Mouse (Mus musculus): ENCODE measurements at regions not wholly inside any gene's neighbourhood (a gene's known extent, or its start where the extent isn't known, plus 50 kb on each side); places are given as distances from the start of the nearest gene placed in this dataset.
A peak's percentile ranks its signal among the peaks of the same experiment; 100 is the strongest.

DNA sequence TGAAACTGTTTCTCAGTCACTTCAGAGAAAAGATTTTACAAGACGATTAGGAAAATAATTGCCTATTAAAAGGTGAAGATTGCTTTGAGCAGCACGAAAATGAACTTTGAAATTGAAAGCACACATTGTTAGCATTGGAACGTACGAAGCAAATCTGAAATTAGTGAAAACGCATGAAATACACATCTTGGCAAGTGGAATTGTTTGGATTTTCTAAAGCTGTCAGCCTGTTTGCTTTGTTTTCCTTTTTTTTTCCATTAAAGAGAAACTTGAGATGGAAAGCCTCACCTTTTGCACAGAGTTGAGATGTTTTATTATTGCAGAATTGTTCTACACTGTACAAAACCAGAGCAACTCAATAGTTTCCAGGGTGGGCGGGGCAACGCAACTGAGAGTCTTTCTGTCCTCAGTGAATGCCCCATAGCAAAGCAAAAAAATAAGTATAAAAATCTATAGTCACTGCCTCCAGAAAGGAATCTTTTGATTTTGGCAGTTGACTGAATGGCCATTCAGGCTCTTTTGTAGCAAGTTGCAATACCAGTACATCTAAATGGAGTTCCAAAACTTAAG lies 199.1 kb downstream of the Gm11146 start:
- 79% methylated on average over 7 of the region's 7 CpGs for WGBS
- Histone ChIP-seq H3K27me3 (ENCODE audit: control insufficient read depth, insufficient read depth, low read length) (no peaks in the 10 kb centered on the region), H3K4me3 (ENCODE audit: low read depth, low read length) (no peak overlapping the region), H3K4me1 (ENCODE audit: control insufficient read depth, insufficient read depth, insufficient read length, low read length) (no peaks in the 10 kb centered on the region), H3K27ac (ENCODE audit: insufficient read depth, low read depth, low read length) (no peak overlapping the region), H3K36me3 (ENCODE audit: control insufficient read depth, insufficient read depth, low read length) (no peaks in the 10 kb centered on the region)
- TF ChIP-seq CTCF (IDR thresholded peaks at IDR 0.05; ENCODE audit: extremely low read depth, insufficient read length, insufficient replicate concordance, low read depth, low read length) (no peak), POLR2A (IDR thresholded peaks at IDR 0.05; ENCODE audit: low read depth, low read length) (no peak)

DNA sequence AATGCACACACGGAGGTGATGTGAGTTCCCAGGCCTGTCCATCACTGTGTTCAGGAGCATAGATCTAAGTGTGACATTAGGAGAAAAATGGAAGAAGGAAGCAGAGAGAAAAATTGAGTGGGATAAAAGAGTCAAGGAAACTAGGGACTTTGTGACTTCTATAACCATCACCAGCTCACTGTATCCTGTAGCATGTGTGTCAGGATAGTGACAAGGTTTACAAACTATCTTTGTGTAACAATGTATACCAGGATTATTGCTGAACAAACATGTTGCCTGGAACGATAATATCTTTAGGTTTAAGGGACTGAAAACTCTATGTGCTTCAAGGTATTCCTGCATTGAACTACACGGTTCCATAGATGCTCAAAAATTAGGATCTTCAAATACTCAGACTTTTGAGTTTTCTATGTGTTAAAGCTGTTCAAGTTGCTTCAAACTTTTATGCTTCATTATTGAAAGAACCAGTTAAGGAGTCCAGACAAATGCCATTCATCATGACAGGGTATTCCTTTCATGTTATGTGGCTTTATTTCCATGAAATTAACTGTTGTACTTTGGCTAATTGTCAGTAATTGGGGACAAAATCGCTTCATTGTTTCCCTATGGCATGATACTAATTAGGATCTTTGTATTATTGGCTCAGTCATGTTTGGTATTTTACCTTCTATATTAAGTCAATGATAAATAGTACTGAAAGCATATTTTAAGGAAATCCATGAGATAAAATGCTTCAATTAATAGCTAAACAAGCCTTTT lies 200.5 kb downstream of the Gm11146 start:
- Histone ChIP-seq H3K4me3 (ENCODE audit: low read depth, low read length) (no peak overlapping the region), H3K36me3 (ENCODE audit: control insufficient read depth, insufficient read depth, low read length) (no peaks in the 10 kb centered on the region), H3K4me1 (ENCODE audit: control insufficient read depth, insufficient read depth, insufficient read length, low read length) (no peaks in the 10 kb centered on the region), H3K27ac (ENCODE audit: insufficient read depth, low read depth, low read length) (no peak overlapping the region), H3K27me3 (ENCODE audit: control insufficient read depth, insufficient read depth, low read length) (no peaks in the 10 kb centered on the region)
- TF ChIP-seq CTCF (IDR thresholded peaks at IDR 0.05; ENCODE audit: extremely low read depth, insufficient read length, insufficient replicate concordance, low read depth, low read length): no peak
- no peak for TF ChIP-seq POLR2A (IDR thresholded peaks at IDR 0.05; ENCODE audit: low read depth, low read length)
- WGBS: 77% methylated on average over 4 of the region's 4 CpGs

DNA sequence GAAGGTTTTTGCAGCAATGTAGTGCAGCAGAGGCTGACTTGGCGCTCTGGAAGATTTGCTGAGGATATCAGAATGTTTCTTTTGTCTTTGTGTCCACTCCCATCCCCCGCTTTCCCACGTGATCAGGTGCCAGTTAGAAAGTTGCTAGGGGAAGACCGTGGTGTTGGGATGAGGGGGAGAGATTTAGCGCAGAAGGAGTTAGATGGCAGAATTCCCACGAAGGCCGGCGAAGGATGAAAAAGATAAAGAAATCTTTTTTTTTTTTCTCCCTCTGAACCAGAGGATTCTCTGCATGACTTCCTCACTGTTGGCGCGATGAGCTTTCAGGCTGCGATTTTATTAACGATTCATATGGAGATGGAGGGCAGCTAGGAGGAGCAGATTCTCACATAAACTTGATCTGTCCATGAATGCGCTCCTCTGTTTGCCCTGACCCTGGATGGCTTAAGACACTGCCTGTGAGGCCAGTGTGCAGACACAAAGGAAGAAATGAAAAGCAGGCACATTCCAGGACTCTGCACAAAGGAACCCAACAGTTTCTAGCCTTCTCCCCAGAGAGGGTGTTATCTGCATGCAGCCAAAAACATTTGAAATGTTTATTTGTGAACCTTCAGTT lies 201.5 kb downstream of the Gm11146 start:
- no peak for TF ChIP-seq POLR2A (IDR thresholded peaks at IDR 0.05; ENCODE audit: low read depth, low read length)
- no peak for TF ChIP-seq CTCF (IDR thresholded peaks at IDR 0.05; ENCODE audit: extremely low read depth, insufficient read length, insufficient replicate concordance, low read depth, low read length)
- 13% methylated on average over 13 of the region's 13 CpGs for WGBS
- peak overlapping the region; percentile 27; the same call in 1 of the 2 replicates for H3K4me3 ChIP-seq (ENCODE audit: low read depth, low read length)
- no peaks in the 10 kb centered on the region for H3K4me1 ChIP-seq (ENCODE audit: control insufficient read depth, insufficient read depth, insufficient read length, low read length)
- H3K36me3 ChIP-seq (ENCODE audit: control insufficient read depth, insufficient read depth, low read length): no peaks in the 10 kb centered on the region
- H3K27me3 ChIP-seq (ENCODE audit: control insufficient read depth, insufficient read depth, low read length): no peaks in the 10 kb centered on the region
- H3K27ac ChIP-seq (ENCODE audit: insufficient read depth, low read depth, low read length): no peak overlapping the region

DNA sequence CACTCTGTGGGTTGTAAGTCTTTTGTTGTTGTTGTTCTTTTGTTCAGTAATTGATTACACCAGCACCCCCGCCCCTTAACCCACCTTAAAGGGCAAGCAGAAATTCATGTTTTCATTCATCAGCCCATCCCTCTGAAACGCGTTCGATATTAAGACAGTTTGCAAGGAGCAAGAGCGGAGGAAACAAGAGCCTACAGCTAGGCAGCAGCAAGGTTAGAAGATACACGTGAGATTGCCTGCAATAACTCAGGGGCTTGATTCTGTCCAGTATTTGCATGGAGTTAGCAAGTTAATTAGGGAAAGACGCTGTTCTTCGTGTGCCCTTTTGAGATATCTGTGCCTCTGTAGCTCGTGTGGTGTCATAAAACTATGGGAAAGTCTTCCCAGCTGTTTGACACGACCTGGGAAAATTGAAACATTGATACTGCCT lies 202.0 kb downstream of the Gm11146 start:
- Histone ChIP-seq H3K4me1 (ENCODE audit: control insufficient read depth, insufficient read depth, insufficient read length, low read length) (no peaks in the 10 kb centered on the region), H3K27ac (ENCODE audit: insufficient read depth, low read depth, low read length) (no peak overlapping the region), H3K36me3 (ENCODE audit: control insufficient read depth, insufficient read depth, low read length) (no peaks in the 10 kb centered on the region), H3K27me3 (ENCODE audit: control insufficient read depth, insufficient read depth, low read length) (no peaks in the 10 kb centered on the region), H3K4me3 (ENCODE audit: low read depth, low read length) (no peak overlapping the region)
- WGBS: 19% methylated on average over 10 of the region's 10 CpGs
- TF ChIP-seq CTCF (IDR thresholded peaks at IDR 0.05; ENCODE audit: extremely low read depth, insufficient read length, insufficient replicate concordance, low read depth, low read length): no peak
- TF ChIP-seq POLR2A (IDR thresholded peaks at IDR 0.05; ENCODE audit: low read depth, low read length): no peak

DNA sequence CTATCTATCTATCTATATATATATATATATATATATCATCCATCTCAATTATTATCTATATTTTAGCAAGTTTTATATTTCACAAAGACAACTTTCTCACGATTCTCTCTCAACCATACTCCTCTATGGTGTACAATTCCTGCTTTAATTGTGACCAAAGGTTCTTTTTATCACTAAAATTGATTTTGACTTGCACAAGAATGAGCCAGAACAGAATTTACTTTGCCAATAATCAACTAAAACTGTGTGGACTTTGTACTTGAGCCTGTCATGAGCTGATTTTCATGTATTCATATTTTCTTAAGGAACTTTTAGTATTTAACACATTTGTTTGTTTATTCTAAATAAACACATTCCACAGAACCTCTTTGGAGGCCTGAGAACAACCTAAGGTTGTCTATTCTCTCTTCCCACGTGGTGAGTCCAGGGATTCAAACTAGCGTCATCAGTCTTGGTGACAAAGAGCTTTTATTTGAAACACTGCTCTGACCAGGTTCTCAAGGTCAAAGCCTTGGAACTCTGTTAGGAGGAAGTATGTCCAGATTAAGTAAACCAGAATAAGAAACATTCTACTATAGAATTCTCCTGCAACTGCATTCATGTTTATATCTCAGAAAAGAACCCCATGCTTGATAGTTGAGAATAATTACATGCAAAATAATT lies 207.7 kb downstream of the Gm11146 start:
- Histone ChIP-seq H3K36me3 (ENCODE audit: control insufficient read depth, insufficient read depth, low read length) (no peaks in the 10 kb centered on the region), H3K27me3 (ENCODE audit: control insufficient read depth, insufficient read depth, low read length) (no peaks in the 10 kb centered on the region), H3K4me1 (ENCODE audit: control insufficient read depth, insufficient read depth, insufficient read length, low read length) (no peaks in the 10 kb centered on the region), H3K4me3 (ENCODE audit: low read depth, low read length) (no peak overlapping the region), H3K27ac (ENCODE audit: insufficient read depth, low read depth, low read length) (no peak overlapping the region)
- TF ChIP-seq CTCF (IDR thresholded peaks at IDR 0.05; ENCODE audit: extremely low read depth, insufficient read length, insufficient replicate concordance, low read depth, low read length): no peak
- TF ChIP-seq POLR2A (IDR thresholded peaks at IDR 0.05; ENCODE audit: low read depth, low read length): no peak
- 32% methylated on average over 3 of the region's 3 CpGs for WGBS

DNA sequence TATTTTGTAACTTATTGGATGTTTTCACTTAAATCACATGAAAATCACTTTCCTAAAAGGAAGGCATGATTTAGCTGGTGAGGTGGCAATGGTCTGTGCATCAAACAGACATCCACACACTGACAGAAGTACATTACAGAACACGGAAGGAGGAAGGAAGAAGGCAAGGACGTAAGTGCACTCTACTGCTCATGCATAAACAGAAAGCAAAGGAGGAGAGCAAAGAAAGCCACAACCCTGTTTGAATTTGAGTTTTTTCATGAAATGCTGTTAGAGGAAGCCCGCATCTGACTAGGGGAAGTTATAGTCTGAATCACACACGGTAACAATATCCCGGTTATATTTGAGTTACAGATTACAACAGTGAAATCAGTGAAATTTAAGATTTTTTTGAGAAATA lies 208.4 kb downstream of the Gm11146 start:
- TF ChIP-seq CTCF (IDR thresholded peaks at IDR 0.05; ENCODE audit: extremely low read depth, insufficient read length, insufficient replicate concordance, low read depth, low read length): no peak
- no peak for TF ChIP-seq POLR2A (IDR thresholded peaks at IDR 0.05; ENCODE audit: low read depth, low read length)
- Histone ChIP-seq H3K27me3 (ENCODE audit: control insufficient read depth, insufficient read depth, low read length) (no peaks in the 10 kb centered on the region), H3K4me1 (ENCODE audit: control insufficient read depth, insufficient read depth, insufficient read length, low read length) (no peaks in the 10 kb centered on the region), H3K4me3 (ENCODE audit: low read depth, low read length) (no peak overlapping the region), H3K36me3 (ENCODE audit: control insufficient read depth, insufficient read depth, low read length) (no peaks in the 10 kb centered on the region), H3K27ac (ENCODE audit: insufficient read depth, low read depth, low read length) (no peak overlapping the region)
- 50% methylated on average over 5 of the region's 5 CpGs for WGBS

DNA sequence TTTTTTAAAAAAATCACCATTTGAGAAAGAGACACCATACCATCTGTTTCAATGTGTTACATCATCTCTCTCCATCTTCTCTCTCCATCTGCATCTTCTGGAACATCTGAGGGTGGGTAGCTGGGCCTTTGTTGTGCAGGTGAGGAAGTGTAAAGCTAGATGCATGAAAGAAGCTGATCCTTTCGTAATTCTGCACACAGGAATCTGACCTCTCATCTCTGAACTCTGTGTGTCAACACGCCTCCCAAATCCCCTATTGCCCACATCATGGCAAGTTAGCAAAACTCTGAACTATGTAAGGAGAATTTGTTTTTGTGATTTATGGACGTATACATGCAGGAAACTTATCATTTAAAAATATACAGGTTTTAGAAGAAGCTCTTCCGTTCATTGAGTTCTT lies 209.7 kb downstream of the Gm11146 start:
- no peaks in the 10 kb centered on the region for H3K4me1 ChIP-seq (ENCODE audit: control insufficient read depth, insufficient read depth, insufficient read length, low read length)
- no peaks in the 10 kb centered on the region for H3K27me3 ChIP-seq (ENCODE audit: control insufficient read depth, insufficient read depth, low read length)
- no peak overlapping the region for H3K27ac ChIP-seq (ENCODE audit: insufficient read depth, low read depth, low read length)
- H3K4me3 ChIP-seq (ENCODE audit: low read depth, low read length): no peak overlapping the region
- 73% methylated on average over 4 of the region's 4 CpGs for WGBS
- no peaks in the 10 kb centered on the region for H3K36me3 ChIP-seq (ENCODE audit: control insufficient read depth, insufficient read depth, low read length)
- TF ChIP-seq POLR2A (IDR thresholded peaks at IDR 0.05; ENCODE audit: low read depth, low read length) (no peak), CTCF (IDR thresholded peaks at IDR 0.05; ENCODE audit: extremely low read depth, insufficient read length, insufficient replicate concordance, low read depth, low read length) (no peak)

Data from small intestine, adult 2 months (tissue).